Mouse (Mus musculus): ENCODE measurements around the gene Syngap1. TPM values are rescaled to one million over a fixed set of nuclear protein-coding genes. Genes with fewer than 3 reads are reported as not detected.

Syngap1 gene
- polyA plus RNA-seq (2012; rRNA removed) = 2.9 TPM in 2 replicates

GRCm38 (mm10) chr17:26941031-26941789, at the start of gene Syngap1:
Gene Syngap1 (plus strand): TSS chr17:26941253.

GRCm38 (mm10) chr17:26916711-26917482, 24.2 kb upstream of the Syngap1 start, which contains the start of gene Kifc5b:
Gene Kifc5b (plus strand): TSS chr17:26917091.

GRCm38 (mm10) chr17:26932839-26933398, 8.1 kb upstream of the Syngap1 start, which contains the start of gene Phf1:
Gene Phf1 (plus strand): TSS chr17:26933052.

GRCm38 (mm10) chr17:26939178-26939972, 1.7 kb upstream of the Syngap1 start, which contains the start of gene Cuta:
Gene Cuta (minus strand): TSS chr17:26939569.

GRCm38 (mm10) chr17:26972703-26973574, 31.9 kb downstream of the Syngap1 start, which contains the start of gene Zbtb9:
Gene Zbtb9 (plus strand): TSS chr17:26973167.

Other genes starting within 250 kb of the Syngap1 start
- gene Crebrf, start 225.6 kb upstream of the Syngap1 start, polyA plus RNA-seq (2012; rRNA removed) = 1.6 and 1.7 TPM in 2 replicates
- 14.0 and 15.2 TPM in 2 replicates for gene Bnip1, start 160.2 kb upstream of the Syngap1 start, polyA plus RNA-seq (2012; rRNA removed)
- gene Nkx2-5, start 96.2 kb upstream of the Syngap1 start, polyA plus RNA-seq (2012; rRNA removed) = not detected in 2 replicates
- 12.9 and 13.6 TPM in 2 replicates for gene Kifc5b, start 24.2 kb upstream of the Syngap1 start, polyA plus RNA-seq (2012; rRNA removed)
- gene Phf1, start 8.2 kb upstream of the Syngap1 start, polyA plus RNA-seq (2012; rRNA removed) = 6.1 and 6.2 TPM in 2 replicates
- gene Cuta, start 1.7 kb upstream of the Syngap1 start, polyA plus RNA-seq (2012; rRNA removed) = 51.5 and 59.9 TPM in 2 replicates
- gene Zbtb9, start 31.9 kb downstream of the Syngap1 start, polyA plus RNA-seq (2012; rRNA removed) = 4.1 and 4.7 TPM in 2 replicates
- gene Bak1, start 87.8 kb downstream of the Syngap1 start, polyA plus RNA-seq (2012; rRNA removed) = 15.9 and 18.3 TPM in 2 replicates
- gene Itpr3, start 116.1 kb downstream of the Syngap1 start, polyA plus RNA-seq (2012; rRNA removed) = 0.75 and 0.99 TPM in 2 replicates
- 131 TPM in 2 replicates for gene Uqcc2, start 192.7 kb downstream of the Syngap1 start, polyA plus RNA-seq (2012; rRNA removed)
- 0.02 and 0.05 TPM in 2 replicates for gene Ip6k3, start 226.5 kb downstream of the Syngap1 start, polyA plus RNA-seq (2012; rRNA removed)